Comparison of ENCODE assay signal across 17 mouse cellular contexts in genomic region chr6:39955211-39955610, GRCm38 (mm10).
A peak's percentile ranks its signal among the peaks of the same experiment; 100 is the strongest.
DNase-seq lines count a peak whose midpoint lies in the region.
"Had no signal": no experiment of that assay in that cellular context is flagged by ENCODE, and none has a peak within 500 bp of the region (broad histone marks: within the 10 kb centered on the region; RNA-seq: fewer than 3 reads in every experiment).

No protein-coding gene starts in this region.

- DNase-seq in adrenal gland, adult 8-10 months, result peak; percentile 49
- no peak for DNase-seq in adrenal gland, postnatal 4 days (ENCODE audit: low spot score in 2 of 2)
- peak; percentile 3 to 13 for DNase-seq in lung, adult 18-20 months
- no peak for DNase-seq in lung, postnatal 25 days (ENCODE audit: low spot score)
- DNase-seq in 416B (ENCODE audit: low read depth), result peak; percentile 32
- DNase-seq in adrenal gland, postnatal 10 days, result peak; percentile 18
- DNase-seq in testis, postnatal 10 days (ENCODE audit: low spot score), result no peak
- no peak for DNase-seq in embryo, embryonic 9.5 days (ENCODE audit: extremely low spot score)
- DNase-seq: cerebellum, adult 11-12 months; cerebellum, adult 8-10 months; cerebellum, postnatal 10 days; cerebellum, postnatal 36 days; embryo, embryonic 11 days; gastrocnemius, postnatal 10 days; gastrocnemius, postnatal 36 days; heart, postnatal 10 days; heart, postnatal 36 days had no signal

Comparison
In these comparisons a context has a peak if more than half of its experiments do, and no peak if none do; other contexts are left out.
1. DNase-seq: peak in adrenal gland, adult 8-10 months (single experiment), lung, adult 18-20 months (2 of 2), 416B (single experiment) and adrenal gland, postnatal 10 days (single experiment); none in adrenal gland, postnatal 4 days (0 of 2), lung, postnatal 25 days (single experiment), testis, postnatal 10 days (single experiment) and embryo, embryonic 9.5 days (single experiment).